Mouse (Mus musculus): ENCODE results near the gene Gm6268. TPM values are rescaled to one million over a fixed set of nuclear protein-coding genes. Genes with fewer than 3 reads are reported as not detected.

The Gm6268 gene
- polyA plus RNA-seq (2015; fragmentation: Nextera tagmentation; extraction: Ambion mirVana), result not detected in 2 replicates

GRCm38 (mm10) chrX:36400980-36401379, at the start of gene Gm6268:
Gene Gm6268, plus strand, starts transcription at chrX:36401280.

Small RNA genes lying within 50 kb of the gene (microRNA-seq; reads per million reads assigned to microRNA genes)
- not detected for gene Gm44485 (ENCODE audit: borderline replicate concordance, insufficient number of aligned reads)

Other genes starting within 250 kb of the Gm6268 start
- 21.3 and 54.8 TPM in 2 replicates for gene Zcchc12, start 205.4 kb upstream of the Gm6268 start, polyA plus RNA-seq (2015; fragmentation: Nextera tagmentation; extraction: Ambion mirVana)
- 0.24 and 0.55 TPM in 2 replicates for gene Lonrf3, start 72.9 kb upstream of the Gm6268 start, polyA plus RNA-seq (2015; fragmentation: Nextera tagmentation; extraction: Ambion mirVana)
- 0.44 and 0.90 TPM in 2 replicates for gene Gm14569, start 90.5 kb downstream of the Gm6268 start, polyA plus RNA-seq (2015; fragmentation: Nextera tagmentation; extraction: Ambion mirVana)
- 491 and 702 TPM in 2 replicates for gene Pgrmc1, start 196.9 kb downstream of the Gm6268 start, polyA plus RNA-seq (2015; fragmentation: Nextera tagmentation; extraction: Ambion mirVana)
- 3.0 and 4.3 TPM in 2 replicates for gene Akap17b, start 244.1 kb downstream of the Gm6268 start, polyA plus RNA-seq (2015; fragmentation: Nextera tagmentation; extraction: Ambion mirVana)